Mouse (Mus musculus): ENCODE data around the gene Sipa1. TPM values are rescaled to one million over a fixed set of nuclear protein-coding genes. Genes with fewer than 3 reads are reported as not detected.
A peak's percentile ranks its signal among the peaks of the same experiment; 100 is the strongest.
"Not testable (repeated sequence)": the region's sequence is repeated elsewhere in the genome, so short reads cannot be mapped to it uniquely, and the experiment has no call there.

Sipa1 gene
- polyA plus RNA-seq, 1 experiment = 417 TPM

- Histone ChIP-seq H3K27me3 (ENCODE audit: control insufficient read depth, insufficient read depth, low read length) (no peaks in the 10 kb centered on the region), H3K36me3 (ENCODE audit: control insufficient read depth, insufficient read depth, low read length) (peaks cover 34% of the 10 kb centered on the region), H3K4me1 (ENCODE audit: control insufficient read depth, insufficient read depth, insufficient read length) (peaks cover 26% of the 10 kb centered on the region), H3K4me3 (ENCODE audit: extremely low read depth, insufficient read depth, insufficient read length) (peak overlapping the region; percentile 37; the same call in 1 of the 2 replicates), H3K27ac (ENCODE audit: insufficient read depth, low read length) (peak overlapping the region; percentile 53)
- WGBS = 67% methylated on average over 5 of the region's 5 CpGs
- DNase-seq (ENCODE audit: low read depth in 1 of 2, low spot score in 2 of 2) = no peak
- no peak for TF ChIP-seq POLR2A (IDR thresholded peaks at IDR 0.05; ENCODE audit: low read depth, low read length)
- no peak for TF ChIP-seq CTCF (IDR thresholded peaks at IDR 0.05; ENCODE audit: extremely low read depth, insufficient read depth, insufficient read length, insufficient replicate concordance)
Observed at GRCm38 (mm10) chr19:5691601-5692000, 28.1 kb upstream of the Sipa1 start.

GRCm38 (mm10) chr19:5690343-5690735, 26.8 kb upstream of the Sipa1 start:
- Histone ChIP-seq H3K27me3 (ENCODE audit: control insufficient read depth, insufficient read depth, low read length) (no peaks in the 10 kb centered on the region), H3K36me3 (ENCODE audit: control insufficient read depth, insufficient read depth, low read length) (peaks cover 33% of the 10 kb centered on the region), H3K27ac (ENCODE audit: insufficient read depth, low read length) (peak overlapping the region; percentile 95), H3K4me1 (ENCODE audit: control insufficient read depth, insufficient read depth, insufficient read length) (peaks cover 26% of the 10 kb centered on the region), H3K4me3 (ENCODE audit: extremely low read depth, insufficient read depth, insufficient read length) (peak overlapping the region; percentile 90)
- 23% methylated on average over 15 of the region's 15 CpGs for WGBS
- TF ChIP-seq POLR2A (IDR thresholded peaks at IDR 0.05; ENCODE audit: low read depth, low read length) (no peak), CTCF (IDR thresholded peaks at IDR 0.05; ENCODE audit: extremely low read depth, insufficient read depth, insufficient read length, insufficient replicate concordance) (no peak)
- DNase-seq (ENCODE audit: low read depth in 1 of 2, low spot score in 2 of 2) = no peak

GRCm38 (mm10) chr19:5689565-5690342, 26.2 kb upstream of the Sipa1 start:
- H3K4me1 ChIP-seq (ENCODE audit: control insufficient read depth, insufficient read depth, insufficient read length) = peaks cover 26% of the 10 kb centered on the region
- peak; percentile 44; the same call in 1 of the 2 replicates for TF ChIP-seq POLR2A (IDR thresholded peaks at IDR 0.05; ENCODE audit: low read depth, low read length)
- no peak for TF ChIP-seq CTCF (IDR thresholded peaks at IDR 0.05; ENCODE audit: extremely low read depth, insufficient read depth, insufficient read length, insufficient replicate concordance)
- WGBS = 2% methylated on average over 42 of the region's 42 CpGs

GRCm38 (mm10) chr19:5689088-5689428, 25.6 kb upstream of the Sipa1 start:
- TF ChIP-seq CTCF (IDR thresholded peaks at IDR 0.05; ENCODE audit: extremely low read depth, insufficient read depth, insufficient read length, insufficient replicate concordance) = no peak
- TF ChIP-seq POLR2A (IDR thresholded peaks at IDR 0.05; ENCODE audit: low read depth, low read length) = no peak
- under 1% methylated on average over 7 of the region's 7 CpGs for WGBS
- peak overlapping the region; percentile 95 for H3K27ac ChIP-seq (ENCODE audit: insufficient read depth, low read length)
- peaks cover 26% of the 10 kb centered on the region for H3K4me1 ChIP-seq (ENCODE audit: control insufficient read depth, insufficient read depth, insufficient read length)
- peaks cover 40% of the 10 kb centered on the region for H3K36me3 ChIP-seq (ENCODE audit: control insufficient read depth, insufficient read depth, low read length)
- DNase-seq (ENCODE audit: low read depth in 1 of 2, low spot score in 2 of 2) = no peak
- H3K27me3 ChIP-seq (ENCODE audit: control insufficient read depth, insufficient read depth, low read length) = no peaks in the 10 kb centered on the region
- H3K4me3 ChIP-seq (ENCODE audit: extremely low read depth, insufficient read depth, insufficient read length) = peak overlapping the region; percentile 90

More at GRCm38 (mm10) chr19:5689565-5690342, 26.2 kb upstream of the Sipa1 start:
- peaks cover 33% of the 10 kb centered on the region for H3K36me3 ChIP-seq (ENCODE audit: control insufficient read depth, insufficient read depth, low read length)
- peak overlapping the region; percentile 95 for H3K27ac ChIP-seq (ENCODE audit: insufficient read depth, low read length)
- DNase-seq (ENCODE audit: low read depth in 1 of 2, low spot score in 2 of 2) = peak; percentile 76 to 90
- no peaks in the 10 kb centered on the region for H3K27me3 ChIP-seq (ENCODE audit: control insufficient read depth, insufficient read depth, low read length)
- H3K4me3 ChIP-seq (ENCODE audit: extremely low read depth, insufficient read depth, insufficient read length) = peak overlapping the region; percentile 90

DNA sequence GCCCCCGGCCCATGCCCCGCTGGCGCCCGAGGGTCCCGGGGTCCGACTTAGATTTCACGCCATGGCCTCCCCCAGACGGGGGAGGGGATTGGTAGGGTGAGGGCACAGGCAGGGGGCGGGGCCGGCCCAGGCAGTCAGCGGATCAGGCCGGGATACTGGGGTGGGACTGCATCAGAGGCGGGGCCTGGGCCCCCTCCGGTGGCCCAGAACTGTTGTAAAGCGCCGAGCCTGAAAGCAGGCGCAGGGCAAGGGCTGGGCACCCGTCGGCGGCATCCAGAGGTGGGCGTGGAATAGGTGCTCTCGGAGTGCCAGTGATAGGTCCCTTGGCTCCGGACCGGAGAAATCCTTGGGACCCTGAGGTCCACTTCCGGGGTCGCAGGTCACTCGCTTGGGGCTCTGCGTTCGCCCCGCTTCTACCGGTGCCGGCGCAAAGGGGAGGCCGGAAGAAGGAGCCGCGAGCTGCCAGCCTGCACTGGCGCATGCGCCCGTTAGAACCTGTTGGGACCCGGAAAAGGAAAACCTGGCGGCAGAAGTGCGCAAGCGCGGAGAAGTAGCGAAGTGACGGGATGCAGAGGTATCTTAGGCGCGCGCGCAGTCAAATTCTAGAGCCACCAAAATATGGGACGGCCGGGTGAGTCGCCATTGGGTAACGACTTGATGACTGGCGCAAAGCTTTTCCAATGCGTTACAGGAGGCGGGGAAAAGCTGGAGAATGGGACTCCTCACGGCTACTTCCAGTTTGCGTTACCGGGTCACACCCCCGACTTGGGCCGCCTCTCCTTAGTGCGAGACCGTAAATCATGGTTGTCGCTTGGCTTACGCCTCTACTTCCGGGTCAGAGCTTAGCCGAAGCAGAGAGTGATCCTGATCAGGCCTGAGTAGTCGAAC, 24.9 kb upstream of the Sipa1 start, which contains the start of the genes Map3k11 and Pcnx3:
TSS of gene Map3k11 (plus strand) at position 543 of the 888 bp plus-strand sequence.
TSS of gene Pcnx3 (minus strand) at position 709 of the 888 bp plus-strand sequence.
- Histone ChIP-seq H3K4me3 (ENCODE audit: extremely low read depth, insufficient read depth, insufficient read length) (peak within 1 kb of the TSS; percentile 90), H3K27me3 (ENCODE audit: control insufficient read depth, insufficient read depth, low read length) (no peaks in the 10 kb centered on the region), H3K36me3 (ENCODE audit: control insufficient read depth, insufficient read depth, low read length) (peaks cover 44% of the 10 kb centered on the region), H3K4me1 (ENCODE audit: control insufficient read depth, insufficient read depth, insufficient read length) (peaks cover 26% of the 10 kb centered on the region), H3K27ac (ENCODE audit: insufficient read depth, low read length) (peak within 1 kb of the TSS; percentile 95)
- 1% methylated on average over 69 of the region's 69 CpGs for WGBS
- peak; percentile 96 for DNase-seq (ENCODE audit: low read depth in 1 of 2, low spot score in 2 of 2)
- TF ChIP-seq POLR2A (IDR thresholded peaks at IDR 0.05; ENCODE audit: low read depth, low read length) = no peak; the same call in 1 of the 2 replicates

DNA sequence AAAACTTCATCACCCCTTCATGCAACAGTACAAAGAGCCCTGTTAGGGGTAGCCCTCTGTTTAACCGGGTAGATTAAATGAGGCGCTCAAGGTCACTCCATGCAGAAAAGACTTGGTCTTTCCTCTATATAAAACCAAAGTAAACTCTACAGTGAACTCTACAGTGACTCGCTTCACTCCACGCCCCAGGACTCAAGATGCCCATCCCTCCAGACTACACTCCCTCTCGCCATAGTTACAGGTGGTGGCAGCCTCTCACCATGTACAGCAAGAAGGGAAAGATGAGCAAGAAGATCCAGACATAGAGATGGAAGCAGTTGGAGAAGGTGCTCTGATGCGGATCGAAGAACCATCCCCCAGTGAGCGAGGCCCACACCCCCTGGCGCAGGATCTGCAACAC, 24.2 kb upstream of the Sipa1 start:
- peaks cover 26% of the 10 kb centered on the region for H3K4me1 ChIP-seq (ENCODE audit: control insufficient read depth, insufficient read depth, insufficient read length)
- H3K27me3 ChIP-seq (ENCODE audit: control insufficient read depth, insufficient read depth, low read length) = no peaks in the 10 kb centered on the region
- peak overlapping the region; percentile 95 for H3K27ac ChIP-seq (ENCODE audit: insufficient read depth, low read length)
- H3K36me3 ChIP-seq (ENCODE audit: control insufficient read depth, insufficient read depth, low read length) = peaks cover 45% of the 10 kb centered on the region
- TF ChIP-seq CTCF (IDR thresholded peaks at IDR 0.05; ENCODE audit: extremely low read depth, insufficient read depth, insufficient read length, insufficient replicate concordance) (no peak), POLR2A (IDR thresholded peaks at IDR 0.05; ENCODE audit: low read depth, low read length) (no peak)
- no peak for DNase-seq (ENCODE audit: low read depth in 1 of 2, low spot score in 2 of 2)
- 34% methylated on average over 9 of the region's 9 CpGs for whole genome bisulfite sequencing
- peak overlapping the region; percentile 90; the same call in 1 of the 2 replicates for H3K4me3 ChIP-seq (ENCODE audit: extremely low read depth, insufficient read depth, insufficient read length)

DNA sequence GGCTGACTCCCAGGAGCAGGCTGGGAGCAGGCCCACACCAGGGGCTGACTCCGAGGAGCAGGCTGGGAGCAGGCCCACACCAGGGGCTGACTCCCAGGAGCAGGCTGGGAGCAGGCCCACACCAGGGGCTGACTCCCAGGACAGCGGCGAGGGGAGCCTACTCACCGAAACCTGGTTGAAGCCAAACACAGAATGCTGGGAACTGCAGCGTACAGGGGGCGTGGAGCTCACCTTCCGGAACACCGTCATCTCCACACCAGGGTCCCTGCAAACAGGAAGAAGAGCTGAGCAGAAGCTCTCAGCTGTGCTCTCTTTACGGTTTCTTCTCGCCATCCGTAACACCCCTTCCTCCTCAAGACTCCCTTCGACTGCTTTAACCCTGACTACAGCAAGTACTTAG, 23.4 kb upstream of the Sipa1 start:
- DNase-seq (ENCODE audit: low read depth in 1 of 2, low spot score in 2 of 2); H3K27ac ChIP-seq (ENCODE audit: insufficient read depth, low read length); H3K4me3 ChIP-seq (ENCODE audit: extremely low read depth, insufficient read depth, insufficient read length); H3K27me3 ChIP-seq (ENCODE audit: control insufficient read depth, insufficient read depth, low read length): not testable (repeated sequence)
- Histone ChIP-seq H3K36me3 (ENCODE audit: control insufficient read depth, insufficient read depth, low read length) (peaks cover 49% of the 10 kb centered on the region), H3K4me1 (ENCODE audit: control insufficient read depth, insufficient read depth, insufficient read length) (peaks cover 24% of the 10 kb centered on the region)
- WGBS = 94% methylated on average over 12 of the region's 12 CpGs
